Mouse (Mus musculus): ENCODE data around the gene Kcnc1.

The Kcnc1 gene

DNA sequence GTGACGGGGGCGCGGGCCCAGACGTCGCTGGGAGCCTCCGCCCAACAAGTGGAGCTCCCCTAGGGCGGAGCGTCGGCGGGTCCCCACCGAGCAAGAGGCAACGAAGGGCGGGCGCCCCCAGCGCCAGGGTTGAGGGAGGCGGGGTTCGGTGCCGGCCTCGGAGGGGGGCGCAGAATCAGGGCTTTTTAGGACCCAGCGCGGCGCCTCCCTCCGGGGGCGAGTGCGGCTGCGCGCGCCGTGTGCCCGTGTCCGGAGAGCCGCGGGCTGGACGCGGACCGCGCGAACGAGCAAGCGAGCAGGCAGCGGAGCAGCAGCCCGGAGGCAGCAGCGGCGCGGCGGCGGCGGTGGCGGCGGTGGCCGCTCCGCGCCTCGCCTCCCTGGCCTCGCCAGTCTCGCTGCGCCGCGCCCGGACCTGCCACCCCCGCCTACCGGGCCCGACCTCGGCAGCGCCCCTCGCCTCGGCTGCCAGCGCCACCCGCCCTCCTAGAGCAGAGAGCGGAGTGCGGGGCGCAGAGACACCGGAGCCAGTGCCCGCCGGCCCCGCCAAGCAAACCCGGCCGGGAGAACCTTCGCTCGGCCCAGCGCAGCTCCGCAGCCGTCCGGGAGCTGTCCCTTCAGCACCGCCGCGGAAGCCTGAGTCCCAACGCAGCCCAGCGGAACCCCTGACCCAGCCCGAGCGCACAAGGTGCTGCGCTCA, at the start of gene Kcnc1:
TSS of gene Kcnc1 (plus strand) at position 267 of the 697 bp plus-strand sequence.
- in situ Hi-C loops (cut with MboI; ENCODE audit: unreplicated experiment in 2 of 2): loop anchor here in 1 of 2 experiments (10.0 kb wide), 1 partner anchor 378 kb away; no protein-coding TSS in a partner anchor

DNA sequence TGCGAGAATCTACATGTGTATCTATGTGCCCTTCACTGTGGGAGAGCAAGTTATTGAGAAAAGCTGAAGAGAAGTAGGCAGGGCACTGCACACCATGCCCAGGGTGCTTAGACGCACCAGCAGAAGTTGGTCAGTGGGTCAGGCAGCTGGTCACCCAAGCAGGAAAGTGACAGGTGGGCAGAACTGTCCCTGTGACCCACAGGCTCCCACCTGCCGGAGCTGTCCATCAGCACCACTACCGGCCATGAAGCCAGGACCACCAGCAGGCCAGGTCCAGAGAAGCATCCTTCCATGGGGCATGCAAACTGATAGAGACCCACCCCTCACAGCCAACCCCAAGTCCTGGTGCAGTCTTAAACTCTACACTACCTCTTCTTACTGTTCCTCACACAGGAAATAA, 48.6 kb upstream of the Kcnc1 start:
- in situ Hi-C loops (cut with MboI; ENCODE audit: unreplicated experiment in 2 of 2): no loop called here

DNA sequence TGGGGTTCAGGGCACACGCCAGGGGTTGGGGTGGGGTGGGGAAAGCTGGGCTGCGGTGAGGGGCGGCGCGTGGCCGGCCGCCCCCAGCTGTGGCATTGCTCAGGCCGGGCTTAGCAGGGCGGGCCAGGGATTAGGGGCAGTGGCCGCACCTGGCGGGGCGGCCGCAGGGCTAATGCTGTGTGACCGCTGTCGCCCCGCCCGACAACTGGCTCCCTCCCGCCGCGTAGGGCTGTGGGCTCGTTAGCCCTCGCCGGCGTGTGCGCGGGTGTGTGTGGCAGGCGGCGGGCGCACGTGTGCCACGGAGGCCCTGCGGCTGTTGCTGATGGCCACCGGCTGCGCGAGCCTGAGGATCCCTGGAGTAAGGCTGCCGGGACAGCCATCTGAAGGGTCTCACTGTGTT, 47.5 kb upstream of the Kcnc1 start:
- in situ Hi-C loops (cut with MboI; ENCODE audit: unreplicated experiment in 2 of 2): no loop called here

DNA sequence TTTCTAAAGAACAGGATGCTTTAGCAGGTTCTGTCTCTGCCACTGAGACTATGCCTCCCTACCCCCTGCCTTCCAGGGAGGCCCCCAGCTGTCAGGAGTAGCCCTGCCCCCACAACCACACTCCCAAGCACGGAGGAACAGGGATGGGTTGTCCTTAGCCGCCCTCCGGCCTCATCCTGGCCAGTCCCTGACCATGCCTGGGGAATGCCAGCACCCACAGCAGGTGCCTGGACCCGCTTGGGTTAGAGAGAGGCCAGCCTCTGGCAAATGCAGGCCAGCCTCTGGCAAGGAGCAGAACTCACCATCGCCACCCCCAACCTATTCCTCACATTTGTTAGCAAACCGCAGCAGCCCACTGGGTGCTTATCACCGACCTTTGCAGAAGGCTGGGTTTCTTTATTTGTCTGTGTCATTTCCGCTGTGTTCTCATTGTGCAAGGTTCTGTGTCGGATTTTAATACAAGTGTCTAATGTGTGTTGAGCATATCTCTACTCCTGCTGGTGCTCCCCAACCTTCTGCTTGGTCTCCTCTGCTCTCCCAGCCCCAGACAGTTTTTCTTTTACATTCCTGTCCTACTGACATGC, 46.1 kb upstream of the Kcnc1 start:
- in situ Hi-C loops (cut with MboI; ENCODE audit: unreplicated experiment in 2 of 2): no loop called here

DNA sequence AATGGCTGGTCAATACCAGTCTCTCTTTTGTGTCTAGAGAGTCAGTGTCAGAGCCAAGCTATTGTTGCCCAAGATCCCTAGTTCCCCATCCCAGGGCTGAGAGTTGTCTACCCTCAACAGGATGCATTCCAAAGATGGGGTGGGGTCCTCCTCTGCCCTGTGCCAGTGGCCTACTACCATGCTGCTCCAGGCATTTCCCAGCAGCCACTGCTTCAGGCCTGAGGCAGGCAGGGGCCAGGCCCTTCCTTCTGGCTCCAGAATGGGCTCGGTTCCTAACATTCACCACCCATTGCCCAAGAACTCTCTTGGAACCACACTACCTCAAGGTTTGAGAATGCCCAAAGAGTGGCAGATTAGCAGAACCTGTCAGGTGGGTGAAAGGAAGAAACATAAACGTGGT, 43.5 kb upstream of the Kcnc1 start:
- in situ Hi-C loops (cut with MboI; ENCODE audit: unreplicated experiment in 2 of 2): no loop called here

DNA sequence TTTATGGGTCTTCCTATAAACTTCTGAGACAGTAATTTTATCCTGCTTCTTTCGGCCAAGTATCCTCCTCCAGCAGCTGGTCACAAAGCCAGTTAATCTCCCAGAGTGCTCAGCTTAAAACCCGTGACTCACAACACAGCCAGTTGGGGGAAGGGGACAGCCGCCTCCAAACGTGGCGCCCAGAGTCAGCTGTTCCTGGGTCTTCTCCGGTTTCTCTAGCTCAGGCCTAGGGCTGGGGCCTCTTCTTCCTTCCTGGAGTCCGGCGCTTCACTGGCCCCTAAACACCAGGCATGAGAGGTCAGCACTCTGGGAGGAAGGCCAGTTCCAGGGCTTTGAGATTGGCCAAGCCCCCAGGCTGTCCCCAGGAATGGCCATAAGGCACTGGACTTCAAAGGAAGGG, 43.1 kb upstream of the Kcnc1 start:
- in situ Hi-C loops (cut with MboI; ENCODE audit: unreplicated experiment in 2 of 2): no loop called here

DNA sequence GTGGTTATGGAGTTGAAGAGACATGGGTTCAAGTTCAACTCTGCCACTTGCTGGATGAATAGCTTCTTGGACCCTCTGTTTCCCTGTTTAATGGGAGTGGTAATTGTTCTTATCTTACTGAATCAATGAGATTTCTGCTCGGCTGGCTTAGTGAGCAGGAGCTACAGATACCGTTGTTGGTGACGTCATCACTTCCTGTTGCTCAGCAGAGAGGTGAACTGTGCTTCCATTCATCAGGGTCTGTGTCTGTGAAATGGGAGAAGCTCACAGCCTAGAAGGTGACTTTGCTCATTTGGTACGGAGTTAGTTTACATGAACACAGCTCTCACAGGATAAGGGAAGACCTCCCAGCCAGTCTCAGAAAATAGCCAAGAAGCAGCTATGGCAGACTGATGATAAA, 42.4 kb upstream of the Kcnc1 start:
- in situ Hi-C loops (cut with MboI; ENCODE audit: unreplicated experiment in 2 of 2): no loop called here

DNA sequence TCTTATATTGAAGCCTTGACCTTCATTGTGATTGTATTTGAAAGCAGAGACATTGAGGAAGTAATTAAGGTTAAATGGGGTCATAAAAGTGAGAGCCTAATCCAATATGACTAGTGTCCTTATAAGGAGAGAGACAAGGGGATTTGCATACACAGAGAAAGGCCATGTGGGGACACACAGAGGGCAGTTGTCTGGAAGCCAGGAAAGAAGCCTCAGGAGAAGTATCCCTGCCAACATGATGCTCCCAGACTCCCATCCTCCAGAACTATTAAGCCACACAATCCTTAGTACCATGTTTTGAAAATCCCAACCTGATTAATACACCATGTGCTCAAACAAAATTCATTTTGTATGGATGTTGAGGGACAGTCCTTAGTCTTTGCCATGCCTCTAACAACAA, 34.5 kb upstream of the Kcnc1 start:
- in situ Hi-C loops (cut with MboI; ENCODE audit: unreplicated experiment in 2 of 2): no loop called here

DNA sequence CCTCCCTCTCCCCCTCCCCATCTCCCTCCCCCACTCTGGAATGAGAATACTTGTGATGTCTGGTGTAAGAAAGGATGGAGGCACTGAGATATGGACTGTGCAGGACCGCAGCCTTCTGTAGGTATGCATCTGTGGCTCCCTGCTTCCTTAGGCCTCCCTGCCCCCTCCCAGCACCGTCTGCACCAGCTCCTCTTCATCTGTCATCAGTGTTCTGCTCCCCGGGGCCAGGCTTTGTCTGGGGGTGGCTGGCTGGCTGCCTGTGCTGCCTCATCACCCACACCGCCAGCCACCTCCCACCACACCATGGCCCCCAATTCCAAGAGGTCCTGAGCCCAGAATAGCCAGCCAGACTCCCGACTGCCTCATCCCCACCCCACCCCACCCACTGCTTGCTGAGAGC, 32.1 kb upstream of the Kcnc1 start:
- in situ Hi-C loops (cut with MboI; ENCODE audit: unreplicated experiment in 2 of 2): no loop called here

DNA sequence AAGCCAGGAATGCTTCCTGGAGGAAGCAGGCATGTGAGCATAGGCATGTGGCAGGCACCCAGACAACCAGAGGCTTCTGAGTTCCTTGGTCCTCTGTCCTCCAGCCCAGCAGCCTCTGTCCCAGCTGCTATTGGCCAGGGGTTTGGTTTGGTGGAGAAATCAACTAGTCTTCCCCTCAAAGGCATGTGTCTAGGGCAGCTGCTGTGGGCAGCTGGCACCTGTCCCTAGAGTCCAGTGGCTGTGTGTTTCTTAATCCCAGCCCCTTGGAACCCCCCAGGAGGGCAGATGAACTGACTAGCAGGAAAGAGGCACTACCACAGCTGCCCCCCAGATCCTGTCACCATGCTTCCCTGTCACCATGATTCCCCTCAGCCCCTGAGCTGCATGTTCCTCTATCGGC, 30.5 kb upstream of the Kcnc1 start:
- in situ Hi-C loops (cut with MboI; ENCODE audit: unreplicated experiment in 2 of 2): no loop called here

DNA sequence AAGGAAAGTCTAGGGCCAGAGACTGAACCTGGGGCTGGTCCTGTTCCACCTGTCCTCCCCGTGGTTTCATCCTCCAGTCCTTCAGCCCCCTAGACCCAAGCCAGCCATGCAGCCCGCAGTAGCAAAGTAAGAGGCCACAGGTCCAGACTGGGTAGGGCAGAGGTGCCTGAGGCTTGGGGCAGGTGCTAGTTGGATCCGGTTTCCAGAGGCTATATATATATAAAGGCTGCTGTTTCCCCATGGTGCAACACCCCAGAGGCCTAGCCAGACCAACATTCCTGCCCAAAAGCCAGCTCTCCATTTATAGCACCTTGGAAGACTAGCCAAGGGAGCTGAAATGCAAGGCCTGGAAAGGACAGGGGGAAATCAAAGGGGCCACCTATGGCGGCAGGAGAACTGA, 25.2 kb upstream of the Kcnc1 start:
- in situ Hi-C loops (cut with MboI; ENCODE audit: unreplicated experiment in 2 of 2): loop anchor here in 1 of 2 experiments (5.0 kb wide), 1 partner anchor 84 kb away; no protein-coding TSS in a partner anchor

DNA sequence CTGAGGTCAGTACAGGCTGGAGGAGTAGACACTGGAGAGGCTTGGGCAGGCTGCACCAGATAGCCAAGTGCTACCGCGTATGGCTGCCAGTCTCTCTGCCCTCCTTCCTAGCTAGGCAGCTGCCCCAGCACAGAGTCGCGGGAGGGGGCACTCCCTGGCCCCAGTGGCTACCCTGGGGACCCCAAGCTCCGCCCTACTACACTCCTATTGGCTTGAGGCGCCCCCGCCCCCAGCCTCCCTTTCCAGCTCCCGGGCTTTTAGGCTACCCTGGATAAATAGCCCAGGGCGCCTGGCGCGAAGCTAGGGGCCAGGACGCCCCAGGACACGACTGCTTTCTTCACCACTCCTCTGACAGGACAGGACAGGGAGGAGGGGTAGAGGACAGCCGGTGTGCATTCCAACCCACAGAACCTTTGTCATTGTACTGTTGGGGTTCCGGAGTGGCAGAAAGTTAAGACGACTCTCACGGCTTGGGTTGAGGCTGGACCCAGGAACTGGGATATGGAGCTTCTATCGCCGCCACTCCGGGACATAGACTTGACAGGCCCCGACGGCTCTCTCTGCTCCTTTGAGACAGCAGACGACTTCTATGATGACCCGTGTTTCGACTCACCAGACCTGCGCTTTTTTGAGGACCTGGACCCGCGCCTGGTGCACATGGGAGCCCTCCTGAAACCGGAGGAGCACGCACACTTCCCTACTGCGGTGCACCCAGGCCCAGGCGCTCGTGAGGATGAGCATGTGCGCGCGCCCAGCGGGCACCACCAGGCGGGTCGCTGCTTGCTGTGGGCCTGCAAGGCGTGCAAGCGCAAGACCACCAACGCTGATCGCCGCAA, 19.9 kb upstream of the Kcnc1 start, which contains the start of gene Myod1:
TSS of gene Myod1 (plus strand) at position 303 of the 836 bp plus-strand sequence.
- in situ Hi-C loops (cut with MboI; ENCODE audit: unreplicated experiment in 2 of 2): loop anchor here in 1 of 2 experiments (5.0 kb wide), 1 partner anchor 94 kb away; no protein-coding TSS in a partner anchor

DNA sequence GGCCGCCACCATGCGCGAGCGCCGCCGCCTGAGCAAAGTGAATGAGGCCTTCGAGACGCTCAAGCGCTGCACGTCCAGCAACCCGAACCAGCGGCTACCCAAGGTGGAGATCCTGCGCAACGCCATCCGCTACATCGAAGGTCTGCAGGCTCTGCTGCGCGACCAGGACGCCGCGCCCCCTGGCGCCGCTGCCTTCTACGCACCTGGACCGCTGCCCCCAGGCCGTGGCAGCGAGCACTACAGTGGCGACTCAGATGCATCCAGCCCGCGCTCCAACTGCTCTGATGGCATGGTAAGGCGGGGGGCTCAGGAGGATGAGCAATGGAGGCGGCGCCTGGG, 19.3 kb upstream of the Kcnc1 start:
- in situ Hi-C loops (cut with MboI; ENCODE audit: unreplicated experiment in 2 of 2): loop anchor here in 1 of 2 experiments (5.0 kb wide), 1 partner anchor 95 kb away; no protein-coding TSS in a partner anchor

DNA sequence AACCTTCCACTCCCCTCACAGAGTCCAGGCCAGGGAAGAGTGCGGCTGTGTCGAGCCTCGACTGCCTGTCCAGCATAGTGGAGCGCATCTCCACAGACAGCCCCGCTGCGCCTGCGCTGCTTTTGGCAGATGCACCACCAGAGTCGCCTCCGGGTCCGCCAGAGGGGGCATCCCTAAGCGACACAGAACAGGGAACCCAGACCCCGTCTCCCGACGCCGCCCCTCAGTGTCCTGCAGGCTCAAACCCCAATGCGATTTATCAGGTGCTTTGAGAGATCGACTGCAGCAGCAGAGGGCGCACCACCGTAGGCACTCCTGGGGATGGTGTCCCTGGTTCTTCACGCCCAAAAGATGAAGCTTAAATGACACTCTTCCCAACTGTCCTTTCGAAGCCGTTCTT, 18.2 kb upstream of the Kcnc1 start:
- in situ Hi-C loops (cut with MboI; ENCODE audit: unreplicated experiment in 2 of 2): loop anchor here in 1 of 2 experiments (5.0 kb wide), 1 partner anchor 96 kb away; no protein-coding TSS in a partner anchor

DNA sequence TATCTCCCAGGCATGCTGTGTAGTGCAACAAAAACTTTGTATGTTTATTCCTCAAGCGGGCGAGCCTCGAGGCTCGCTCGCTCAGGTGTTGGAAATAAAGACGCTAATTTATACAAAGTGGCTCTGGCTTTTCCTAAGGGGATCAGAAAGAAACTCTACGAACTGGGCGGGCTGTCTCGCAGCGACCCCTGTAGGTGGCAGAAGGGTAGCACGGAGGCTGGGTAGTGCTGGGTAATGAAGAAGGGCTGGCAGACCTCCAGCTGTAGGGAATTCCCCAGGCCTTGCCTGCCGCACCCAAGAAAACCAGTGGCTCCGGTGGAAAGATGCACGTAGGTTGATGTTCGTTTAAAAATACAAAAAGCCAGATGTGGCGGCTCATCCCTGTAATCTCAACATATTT, 17.3 kb upstream of the Kcnc1 start:
- in situ Hi-C loops (cut with MboI; ENCODE audit: unreplicated experiment in 2 of 2): loop anchor here in 1 of 2 experiments (5.0 kb wide), 1 partner anchor 97 kb away; no protein-coding TSS in a partner anchor

DNA sequence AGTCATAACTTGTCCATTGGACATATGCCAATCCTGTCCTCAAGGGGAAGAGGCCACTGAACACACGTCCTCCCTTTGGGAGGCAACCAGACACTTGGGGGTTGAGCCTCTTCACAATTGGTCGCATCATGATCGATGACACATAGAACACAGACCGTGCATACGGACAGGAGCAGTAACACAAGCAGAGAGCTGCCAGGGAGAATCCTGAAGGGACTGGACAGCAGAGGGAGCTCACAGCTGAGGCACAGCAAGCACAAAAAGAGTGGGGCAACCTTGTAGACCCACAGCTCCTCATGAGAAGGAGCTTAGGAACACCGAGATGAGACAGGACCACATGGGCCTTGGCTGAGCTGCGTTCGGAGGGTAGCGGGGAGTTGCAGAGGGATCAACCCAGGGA, 15.7 kb upstream of the Kcnc1 start:
- in situ Hi-C loops (cut with MboI; ENCODE audit: unreplicated experiment in 2 of 2): loop anchor here in 1 of 2 experiments (5.0 kb wide), 1 partner anchor 42 kb away; no protein-coding TSS in a partner anchor

DNA sequence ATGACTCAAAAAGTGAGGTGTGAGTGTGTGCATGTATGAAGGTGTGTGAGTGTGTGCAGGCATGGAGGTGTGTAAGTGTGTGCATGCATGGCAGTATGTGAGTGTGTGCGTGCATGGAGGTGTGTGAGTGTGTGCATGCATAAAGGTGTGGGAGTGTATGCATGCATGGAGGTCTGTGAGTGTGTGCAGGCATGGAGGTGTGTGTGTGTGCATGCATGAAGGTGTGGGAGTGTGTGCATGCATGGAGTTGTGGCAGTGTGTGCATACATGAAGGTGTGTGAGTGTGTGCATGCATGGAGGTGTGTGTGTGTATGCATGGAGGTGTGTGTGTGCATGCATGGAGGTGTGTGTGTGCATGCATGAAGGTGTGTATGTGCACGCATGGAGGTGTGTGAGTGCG, 8.9 kb upstream of the Kcnc1 start:
- in situ Hi-C loops (cut with MboI; ENCODE audit: unreplicated experiment in 2 of 2): no loop called here

DNA sequence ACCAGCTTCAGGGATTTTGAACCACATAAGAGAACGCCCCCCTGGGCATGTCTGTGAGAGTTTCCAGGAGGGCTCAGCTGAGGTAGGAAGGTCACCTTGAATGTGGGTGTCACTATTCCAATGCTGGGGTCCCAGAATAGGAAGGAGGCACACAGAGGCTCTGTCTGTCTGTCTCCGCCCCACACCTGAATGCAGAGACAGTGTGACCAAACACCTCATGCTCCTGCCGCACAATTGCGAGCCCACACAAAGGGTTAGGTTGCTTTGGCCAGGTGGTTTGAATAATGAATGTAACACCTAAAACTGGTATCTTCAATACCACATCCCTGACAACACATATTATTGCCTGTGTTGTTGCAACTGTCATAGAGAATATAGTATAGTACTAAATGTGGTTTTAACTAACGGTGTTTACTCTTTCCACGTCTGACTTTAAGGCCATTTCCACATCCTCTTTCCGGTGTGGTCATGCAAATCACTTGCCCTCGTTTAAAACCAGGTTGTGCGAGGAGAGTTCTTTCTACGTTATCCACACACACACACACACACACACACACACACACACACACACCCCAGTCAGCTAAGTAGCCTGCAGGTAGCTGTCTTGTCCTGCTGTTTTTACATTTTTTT, 6.7 kb upstream of the Kcnc1 start:
- in situ Hi-C loops (cut with MboI; ENCODE audit: unreplicated experiment in 2 of 2): loop anchor here (5.0 to 10.0 kb wide), 4 partner anchors 38 to 385 kb away; no protein-coding TSS in a partner anchor

DNA sequence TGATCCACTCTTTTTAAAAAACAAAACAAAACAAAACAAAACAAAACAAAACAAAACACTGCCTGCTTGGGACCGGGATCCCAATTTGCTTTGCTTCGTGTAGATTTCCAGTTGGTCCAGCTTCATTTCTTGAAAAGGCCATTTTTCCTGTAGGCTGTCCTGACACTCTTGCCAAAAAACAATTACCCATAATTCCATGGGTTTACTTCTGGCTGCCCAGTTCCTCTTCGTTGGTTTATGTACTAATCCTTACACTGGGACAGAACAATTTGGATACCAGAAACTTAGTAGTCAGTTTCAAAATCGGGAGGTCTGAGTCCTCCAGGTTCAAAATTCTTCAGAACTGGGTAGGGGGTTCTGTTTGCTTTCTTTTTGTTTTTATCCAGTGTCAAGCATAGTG, 6.1 kb upstream of the Kcnc1 start:
- in situ Hi-C loops (cut with MboI; ENCODE audit: unreplicated experiment in 2 of 2): loop anchor here (5.0 to 10.0 kb wide), 4 partner anchors 37 to 385 kb away; no protein-coding TSS in a partner anchor

DNA sequence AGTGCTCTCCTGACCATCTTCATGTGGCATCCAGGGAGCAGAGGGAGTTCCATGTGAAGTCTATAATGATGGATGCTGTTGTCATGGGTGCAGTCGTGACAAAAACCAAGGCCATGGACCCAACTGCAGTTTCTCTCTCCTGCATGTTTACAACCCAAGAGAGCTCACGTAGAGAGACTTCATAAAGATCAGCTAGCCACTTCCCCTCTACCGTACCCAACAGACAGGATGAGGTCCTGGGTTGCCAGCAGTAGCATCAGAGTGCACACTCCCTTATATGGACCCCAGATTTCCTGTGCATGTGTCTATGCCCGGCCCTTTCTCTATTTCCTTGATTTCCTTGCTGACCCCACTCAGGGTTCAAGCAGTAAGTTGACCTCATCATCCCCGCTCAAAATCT, 4.6 kb upstream of the Kcnc1 start:
- in situ Hi-C loops (cut with MboI; ENCODE audit: unreplicated experiment in 2 of 2): loop anchor here (5.0 to 10.0 kb wide), 4 partner anchors 36 to 383 kb away; no protein-coding TSS in a partner anchor

Data from v-Abl transformed pro-B cells (cell line).